Mouse (Mus musculus): ENCODE results near the gene Vmn1r111. TPM values are rescaled to one million over a fixed set of nuclear protein-coding genes. Genes with fewer than 3 reads are reported as not detected.

Vmn1r111 gene
- not detected for polyA plus RNA-seq (2015; fragmentation: Illumina TruSeq; extraction: RNeasy Lipid Tissue Mini Kit (QIAGEN cat#74804); ENCODE audit: low read depth, low replicate concordance)

DNA sequence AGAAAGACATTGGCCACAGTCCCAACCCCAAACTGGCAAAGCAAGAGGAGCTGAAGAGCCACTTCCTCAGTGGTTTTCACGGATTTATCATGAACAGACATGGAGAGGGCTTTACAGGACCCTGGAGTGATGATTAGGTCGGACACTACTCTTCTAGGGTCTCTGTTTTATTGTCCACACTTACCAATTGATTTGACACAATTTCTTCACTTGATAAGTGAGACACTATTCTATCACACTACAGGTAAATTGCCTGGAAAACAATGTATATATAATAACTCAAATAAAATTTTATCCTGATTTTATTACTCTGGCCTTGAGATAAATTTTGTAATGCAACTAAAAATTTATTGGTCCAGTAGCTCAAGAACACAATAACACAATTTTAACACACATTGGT, at the start of gene Vmn1r111:
TSS of gene Vmn1r111 (minus strand) at position 101 of the 400 bp plus-strand sequence.

DNA sequence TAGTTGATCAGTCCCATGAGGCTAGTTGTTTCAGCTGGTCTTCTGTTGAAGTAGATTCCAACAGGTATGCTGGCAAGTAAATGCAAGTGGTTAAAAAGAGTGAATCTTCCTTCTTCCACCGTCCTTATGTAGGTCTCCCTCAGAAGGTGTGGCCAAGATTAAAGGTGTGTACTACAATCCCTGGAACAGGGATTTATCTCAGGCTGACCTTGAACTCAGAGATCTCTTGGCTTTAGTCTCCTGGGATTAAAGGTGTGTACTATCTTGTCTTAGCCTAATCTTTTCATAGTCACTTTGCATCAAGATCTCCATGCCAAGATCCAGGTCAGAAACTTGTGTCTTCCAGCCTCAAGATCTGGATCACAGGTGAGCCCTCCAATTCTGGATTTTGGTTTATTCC, 27.5 kb upstream of the Vmn1r111 start, which contains the start of gene Gm10668:
TSS of gene Gm10668 (minus strand) at position 101 of the 400 bp plus-strand sequence.

DNA sequence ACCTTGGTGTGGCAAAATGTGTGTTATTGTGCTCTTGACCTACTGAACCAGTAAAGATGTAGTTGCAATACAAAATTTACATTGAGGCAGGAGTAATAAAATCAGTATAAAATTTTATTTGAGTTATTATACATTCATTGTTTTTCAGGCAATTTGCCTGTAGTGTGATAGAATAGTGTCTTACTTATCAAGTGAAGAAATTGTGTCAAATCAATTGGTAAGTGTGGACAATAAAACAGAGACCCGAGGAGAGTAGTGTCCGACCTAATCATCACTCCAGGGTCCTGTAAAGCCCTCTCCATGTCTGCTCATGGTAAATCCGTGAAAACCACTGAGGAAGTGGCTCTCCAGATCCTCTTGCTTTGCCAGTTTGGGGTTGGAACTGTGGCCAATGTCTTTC, 34.4 kb downstream of the Vmn1r111 start, which contains the start of gene Vmn1r107:
TSS of gene Vmn1r107 (plus strand) at position 301 of the 400 bp plus-strand sequence.

Other genes with a start within 250 kb of the Vmn1r111 start
- not detected for gene Gm10670, start 228.3 kb downstream of the Vmn1r111 start, polyA plus RNA-seq (2015; fragmentation: Illumina TruSeq; extraction: RNeasy Lipid Tissue Mini Kit (QIAGEN cat#74804); ENCODE audit: low read depth, low replicate concordance)
- gene Vmn1r103, start 192.7 kb downstream of the Vmn1r111 start, polyA plus RNA-seq (2015; fragmentation: Illumina TruSeq; extraction: RNeasy Lipid Tissue Mini Kit (QIAGEN cat#74804); ENCODE audit: low read depth, low replicate concordance) = not detected
- gene Vmn1r104, start 169.4 kb downstream of the Vmn1r111 start, polyA plus RNA-seq (2015; fragmentation: Illumina TruSeq; extraction: RNeasy Lipid Tissue Mini Kit (QIAGEN cat#74804); ENCODE audit: low read depth, low replicate concordance) = not detected
- not detected for gene Gm5726, start 157.5 kb downstream of the Vmn1r111 start, polyA plus RNA-seq (2015; fragmentation: Illumina TruSeq; extraction: RNeasy Lipid Tissue Mini Kit (QIAGEN cat#74804); ENCODE audit: low read depth, low replicate concordance)
- not detected for gene Gm4141, start 127.0 kb downstream of the Vmn1r111 start, polyA plus RNA-seq (2015; fragmentation: Illumina TruSeq; extraction: RNeasy Lipid Tissue Mini Kit (QIAGEN cat#74804); ENCODE audit: low read depth, low replicate concordance)
- gene Gm4513, start 104.2 kb downstream of the Vmn1r111 start, polyA plus RNA-seq (2015; fragmentation: Illumina TruSeq; extraction: RNeasy Lipid Tissue Mini Kit (QIAGEN cat#74804); ENCODE audit: low read depth, low replicate concordance) = not detected
- not detected for gene Vmn1r107, start 34.3 kb downstream of the Vmn1r111 start, polyA plus RNA-seq (2015; fragmentation: Illumina TruSeq; extraction: RNeasy Lipid Tissue Mini Kit (QIAGEN cat#74804); ENCODE audit: low read depth, low replicate concordance)
- not detected for gene Gm10668, start 27.4 kb upstream of the Vmn1r111 start, polyA plus RNA-seq (2015; fragmentation: Illumina TruSeq; extraction: RNeasy Lipid Tissue Mini Kit (QIAGEN cat#74804); ENCODE audit: low read depth, low replicate concordance)
- gene Vmn1r112, start 68.0 kb upstream of the Vmn1r111 start, polyA plus RNA-seq (2015; fragmentation: Illumina TruSeq; extraction: RNeasy Lipid Tissue Mini Kit (QIAGEN cat#74804); ENCODE audit: low read depth, low replicate concordance) = not detected
- not detected for gene Vmn1r113, start 84.1 kb upstream of the Vmn1r111 start, polyA plus RNA-seq (2015; fragmentation: Illumina TruSeq; extraction: RNeasy Lipid Tissue Mini Kit (QIAGEN cat#74804); ENCODE audit: low read depth, low replicate concordance)
- gene Vmn1r114, start 109.0 kb upstream of the Vmn1r111 start, polyA plus RNA-seq (2015; fragmentation: Illumina TruSeq; extraction: RNeasy Lipid Tissue Mini Kit (QIAGEN cat#74804); ENCODE audit: low read depth, low replicate concordance) = not detected
- not detected for gene Vmn1r115, start 141.8 kb upstream of the Vmn1r111 start, polyA plus RNA-seq (2015; fragmentation: Illumina TruSeq; extraction: RNeasy Lipid Tissue Mini Kit (QIAGEN cat#74804); ENCODE audit: low read depth, low replicate concordance)
- not detected for gene Vmn1r116, start 169.0 kb upstream of the Vmn1r111 start, polyA plus RNA-seq (2015; fragmentation: Illumina TruSeq; extraction: RNeasy Lipid Tissue Mini Kit (QIAGEN cat#74804); ENCODE audit: low read depth, low replicate concordance)
- gene Vmn1r117, start 180.9 kb upstream of the Vmn1r111 start, polyA plus RNA-seq (2015; fragmentation: Illumina TruSeq; extraction: RNeasy Lipid Tissue Mini Kit (QIAGEN cat#74804); ENCODE audit: low read depth, low replicate concordance) = not detected
- gene Vmn1r118, start 209.1 kb upstream of the Vmn1r111 start, polyA plus RNA-seq (2015; fragmentation: Illumina TruSeq; extraction: RNeasy Lipid Tissue Mini Kit (QIAGEN cat#74804); ENCODE audit: low read depth, low replicate concordance) = not detected

Measured in brain, adult 10 weeks (tissue).